Mouse (Mus musculus) stomach, postnatal 0 days (tissue): ENCODE measurements around the gene Rmnd1.

Source experiments
- CTCF ChIP-seq: IDR thresholded peaks from 2 replicates; pipeline ENCODE4 v1.5.1; 2016; ENCODE audit warnings: antibody characterized with exemption, low read depth, mild to moderate bottlenecking, moderate library complexity
- EP300 ChIP-seq: optimal IDR thresholded peaks from 2 replicates; pipeline ENCODE3; 2016; ENCODE audit warnings: antibody characterized with exemption

DNA sequence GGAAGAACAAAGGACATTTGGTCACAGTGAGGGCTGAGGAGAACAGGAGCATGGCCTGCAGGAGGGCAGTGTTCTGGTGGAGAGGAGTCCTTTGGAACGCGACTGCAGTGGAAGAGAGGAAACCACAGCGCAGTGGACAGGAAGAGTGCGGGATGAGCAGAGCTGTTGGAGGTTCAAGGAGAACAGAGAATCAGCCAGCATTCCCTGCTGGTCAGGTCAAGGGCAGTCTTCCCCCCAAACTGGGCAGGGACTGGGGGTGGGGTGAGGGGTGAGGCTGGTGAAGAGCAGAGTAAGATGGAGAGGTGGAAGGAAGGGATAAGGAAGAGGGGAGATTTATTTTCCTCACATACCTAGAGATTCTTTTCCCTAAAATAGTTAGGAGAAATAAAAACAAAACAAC is 58.6 kb downstream of the Rmnd1 start:
- TF ChIP-seq CTCF (no peak), EP300 (no peak)
